Mouse (Mus musculus) CH12.LX (cell line): ENCODE measurements around the gene Hoxb7. TPM values are rescaled to one million over a fixed set of nuclear protein-coding genes. Genes with fewer than 3 reads are reported as not detected.

Source experiments
- DNase-seq: peaks from one replicate; pipeline ENCODE4 v3.0.0-alpha.2; 2013; ENCODE audit errors: extremely low read depth
- H3K27ac ChIP-seq: 2 replicates; pipeline ENCODE4 v1.5.1; 2012; ENCODE audit warnings: low read depth, mild to moderate bottlenecking, control low read depth, moderate library complexity; ENCODE audit not compliant: insufficient read depth
- H3K27me3 ChIP-seq: replicated peaks from 2 replicates; pipeline ENCODE3; 2012; ENCODE audit warnings: inconsistent platforms
- H3K36me3 ChIP-seq, 2 experiments: replicated peaks in 1 of 2; 2 replicates each; pipeline versions ENCODE3 to v1.6.1; 2012; ENCODE audit warnings: inconsistent platforms in 1 of 2, low read length in 1 of 2, mild to moderate bottlenecking in 1 of 2, mixed read lengths in 1 of 2, moderate library complexity in 1 of 2; ENCODE audit not compliant: control insufficient read depth in 1 of 2, insufficient read depth in 1 of 2
- H3K4me1 ChIP-seq, 2 experiments: 2 replicates each; pipeline ENCODE4 v1.6.1; 2012; ENCODE audit warnings: inconsistent platforms in 1 of 2, moderate library complexity in 1 of 2; ENCODE audit not compliant: insufficient read depth in 2 of 2, control insufficient read depth in 1 of 2
- H3K4me2 ChIP-seq: 2 replicates; pipeline ENCODE4 v1.6.1; 2012; ENCODE audit warnings: low read depth, mild to moderate bottlenecking, control low read depth; ENCODE audit not compliant: poor library complexity, insufficient read depth, severe bottlenecking
- H3K4me3 ChIP-seq, 3 experiments: fragments of 150-350 bp in 1 of 3; sonication (generic) in 1 of 3; replicated peaks in 1 of 3; 2 replicates each; pipeline versions ENCODE3 to v1.5.1; 2011 to 2012; ENCODE audit warnings: low read depth in 2 of 3, low read length in 2 of 3, mild to moderate bottlenecking in 2 of 3, moderate library complexity in 2 of 3, control low read depth in 1 of 3, improper control_type of control experiment in 1 of 3, inconsistent platforms in 1 of 3, mixed read lengths in 1 of 3; ENCODE audit not compliant: poor library complexity in 1 of 3
- H3K79me2 ChIP-seq: replicated peaks from 2 replicates; pipeline ENCODE4 v1.6.1; 2012; ENCODE audit warnings: mild to moderate bottlenecking, moderate library complexity; ENCODE audit not compliant: control insufficient read depth, poor library complexity, insufficient read depth, severe bottlenecking; ENCODE audit errors: extremely low read depth
- H3K9ac ChIP-seq: 2 replicates; pipeline ENCODE4 v1.6.1; 2012; ENCODE audit warnings: low read depth, mild to moderate bottlenecking, control low read depth, moderate library complexity; ENCODE audit not compliant: insufficient read depth
- H3K9me3 ChIP-seq: replicated peaks from 2 replicates; pipeline ENCODE3; 2012; ENCODE audit warnings: low read length, inconsistent platforms, mixed read lengths
- BHLHE40 ChIP-seq: IDR thresholded peaks from 2 replicates; pipeline ENCODE4 v1.6.1; 2011; ENCODE audit warnings: mild to moderate bottlenecking, low read depth, low read length, improper control_type of control experiment
- CHD1 ChIP-seq: IDR thresholded peaks from 2 replicates; pipeline ENCODE4 v1.6.1; 2012; ENCODE audit warnings: low read depth, low read length, improper control_type of control experiment, inconsistent platforms
- CHD2 ChIP-seq: IDR thresholded peaks from 2 replicates; pipeline ENCODE4 v1.6.1; 2011; ENCODE audit warnings: low read length, improper control_type of control experiment
- E2F4 ChIP-seq: IDR thresholded peaks from 2 replicates; pipeline ENCODE4 v1.6.1; 2011; ENCODE audit warnings: low read depth, low read length, improper control_type of control experiment; ENCODE audit not compliant: insufficient replicate concordance
- ELF1 ChIP-seq: IDR thresholded peaks from 2 replicates; pipeline ENCODE4 v1.6.1; 2014; ENCODE audit warnings: low read depth, mild to moderate bottlenecking, inconsistent platforms, low read length, improper control_type of control experiment
- EP300 ChIP-seq: IDR thresholded peaks from 2 replicates; pipeline ENCODE4 v1.6.1; 2011; ENCODE audit warnings: low read length, improper control_type of control experiment
- HCFC1 ChIP-seq: IDR thresholded peaks from 2 replicates; pipeline ENCODE4 v1.6.1; 2012; ENCODE audit warnings: low read depth, mild to moderate bottlenecking, inconsistent platforms, low read length, improper control_type of control experiment
- JUN ChIP-seq: IDR thresholded peaks from 2 replicates; pipeline ENCODE4 v1.6.1; 2011; ENCODE audit warnings: low read depth, mild to moderate bottlenecking, low read length, improper control_type of control experiment, moderate library complexity; ENCODE audit not compliant: insufficient read depth
- JUND ChIP-seq: conservative IDR thresholded peaks from 2 replicates; pipeline ENCODE4 v1.6.1; 2011; ENCODE audit warnings: low read depth, low read length, improper control_type of control experiment
- KAT2A ChIP-seq: IDR thresholded peaks from 2 replicates; pipeline ENCODE4 v1.6.1; 2012; ENCODE audit warnings: low read length, improper control_type of control experiment, inconsistent platforms; ENCODE audit not compliant: insufficient replicate concordance
- MAFK ChIP-seq: IDR thresholded peaks from 2 replicates; pipeline ENCODE4 v1.6.1; 2011; ENCODE audit warnings: low read length, improper control_type of control experiment; ENCODE audit not compliant: insufficient replicate concordance
- MAZ ChIP-seq: IDR thresholded peaks from 2 replicates; pipeline ENCODE4 v1.6.1; 2012; ENCODE audit warnings: low read depth, mild to moderate bottlenecking, inconsistent platforms, low read length, improper control_type of control experiment, moderate library complexity
- MEF2A ChIP-seq: IDR thresholded peaks from 2 replicates; pipeline ENCODE4 v1.6.1; 2014; ENCODE audit warnings: low read depth, mild to moderate bottlenecking, inconsistent platforms, low read length, improper control_type of control experiment, borderline replicate concordance
- MYC ChIP-seq: IDR thresholded peaks from 2 replicates; pipeline ENCODE4 v1.6.1; 2011; ENCODE audit warnings: low read depth, mild to moderate bottlenecking, improper control_type of control experiment, low read length
- NRF1 ChIP-seq: IDR thresholded peaks from 2 replicates; pipeline ENCODE4 v1.6.1; 2014; ENCODE audit warnings: low read depth, mild to moderate bottlenecking, inconsistent platforms, low read length, improper control_type of control experiment, moderate library complexity
- POLR2A ChIP-seq: IDR thresholded peaks from 2 replicates; pipeline ENCODE4 v1.6.1; 2011; ENCODE audit warnings: low read depth, mild to moderate bottlenecking, improper control_type of control experiment, low read length
- POLR2AphosphoS2 ChIP-seq: IDR thresholded peaks from 2 replicates; pipeline ENCODE4 v1.6.1; 2011; ENCODE audit warnings: low read depth, low read length, improper control_type of control experiment
- SIN3A ChIP-seq: IDR thresholded peaks from 2 replicates; pipeline ENCODE4 v1.6.1; 2012; ENCODE audit warnings: low read length, improper control_type of control experiment, inconsistent platforms
- SMC3 ChIP-seq: IDR thresholded peaks from 2 replicates; pipeline ENCODE4 v1.6.1; 2011; ENCODE audit warnings: low read depth, low read length, improper control_type of control experiment
- TBP ChIP-seq: conservative IDR thresholded peaks from 2 replicates; pipeline ENCODE4 v1.6.1; 2011; ENCODE audit warnings: low read depth, low read length, improper control_type of control experiment
- TCF12 ChIP-seq: IDR thresholded peaks from 2 replicates; pipeline ENCODE4 v1.6.1; 2014; ENCODE audit warnings: low read depth, mild to moderate bottlenecking, inconsistent platforms, low read length, improper control_type of control experiment
- USF1 ChIP-seq: IDR thresholded peaks from 2 replicates; pipeline ENCODE4 v1.6.1; 2014; ENCODE audit warnings: low read depth, mild to moderate bottlenecking, inconsistent platforms, low read length, improper control_type of control experiment
- ZKSCAN1 ChIP-seq: IDR thresholded peaks from 2 replicates; pipeline ENCODE4 v1.6.1; 2012; ENCODE audit warnings: low read depth, inconsistent platforms, low read length, improper control_type of control experiment, borderline replicate concordance
- ZMIZ1 ChIP-seq: IDR thresholded peaks from 2 replicates; pipeline ENCODE4 v1.6.1; 2012; ENCODE audit warnings: low read depth, mild to moderate bottlenecking, inconsistent platforms, low read length, improper control_type of control experiment
- ZNF384 ChIP-seq: IDR thresholded peaks from 2 replicates; pipeline ENCODE4 v1.6.1; 2012; ENCODE audit warnings: low read depth, low read length, improper control_type of control experiment, inconsistent platforms
- dilution Hi-C: fragments of 300-500 bp; cut with MboI; formaldehyde crosslinking; loops from 2 replicates; pipeline ENCODE4 v1.14.3; 2020; ENCODE audit warnings: low sequenced_read_pairs; ENCODE audit not compliant: extremely low pct_unique_long_range_greater_than_20kb, extremely low pct_ligation_motif_present
- in situ Hi-C: fragments of 300-500 bp; cut with MboI; formaldehyde crosslinking; loops from 3 replicates; pipeline ENCODE4 v1.14.3; 2019; ENCODE audit warnings: low sequenced_read_pairs, low pct_ligation_motif_present, low pct_unique_long_range_greater_than_20kb, mixed read lengths
- polyA plus RNA-seq: library from polyadenylated mRNA; unstranded; fragments of >175 nt; gene quantifications from 2 replicates; pipeline ENCODE4 v1.2.1, GENCODE M21; 2012; ENCODE audit warnings: low read depth; ENCODE audit not compliant: insufficient read length
- total RNA-seq, 2 experiments: library from RNA; depleted of rRNA; stranded (reverse); fragments of 300-350 nt in 1 of 2; fragments of >200 nt in 1 of 2; gene quantifications; 2 replicates each; pipeline ENCODE4 v1.2.3; 2012 to 2014

Gene Hoxb7
- total and polyA plus RNA-seq, 3 experiments: not detected

DNA sequence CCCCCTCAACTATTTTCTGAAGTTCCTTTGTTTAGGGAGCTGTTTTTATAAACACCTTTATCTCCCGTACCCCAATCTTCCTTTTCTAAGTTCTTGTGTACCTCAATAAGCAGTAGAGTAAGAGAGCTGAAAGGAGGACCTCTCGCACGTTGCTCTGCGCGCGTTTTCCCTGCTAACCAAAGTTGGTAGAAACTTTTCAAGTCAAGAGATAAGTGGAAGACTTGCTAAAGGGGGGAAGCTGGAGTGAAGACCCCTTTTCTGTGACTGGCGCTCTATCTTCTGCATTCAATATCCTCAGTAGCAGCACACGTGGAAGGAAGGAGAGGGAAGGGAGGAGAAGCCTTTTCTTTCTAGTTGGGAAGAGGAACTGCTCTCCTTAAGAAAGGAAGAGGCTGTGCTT is 38.5 kb downstream of the Hoxb7 start:
- H3K9ac ChIP-seq: no peak overlapping the region
- H3K4me1 ChIP-seq: peaks cover 0 to 1% of the 10 kb centered on the region in 2 experiments; a peak in 1 of 4 replicates
- no peak for DNase-seq
- H3K9me3 ChIP-seq: no peaks in the 10 kb centered on the region
- no peak for TF ChIP-seq BHLHE40
- TF ChIP-seq MAFK: no peak
- no peak for TF ChIP-seq ZKSCAN1
- no peak for TF ChIP-seq MYC
- TF ChIP-seq, all 38 proteins: peak for 0
- no peak overlapping the region for H3K4me3 ChIP-seq
- no peaks in the 10 kb centered on the region for H3K79me2 ChIP-seq
- dilution Hi-C loops: no loop called here
- no peak overlapping the region for H3K27ac ChIP-seq
- H3K4me2 ChIP-seq: no peak overlapping the region
- in situ Hi-C loops: loop anchor here (25.0 kb wide), 1 partner anchor 212 kb away; no protein-coding TSS in a partner anchor
- peaks cover 0 to 9% of the 10 kb centered on the region in 2 experiments for H3K36me3 ChIP-seq
- no peaks in the 10 kb centered on the region for H3K27me3 ChIP-seq

- no peak for TF ChIP-seq CHD2
- no peak for TF ChIP-seq NRF1
- no peak for TF ChIP-seq ZMIZ1
- no peak for TF ChIP-seq KAT2A
- TF ChIP-seq CHD1: no peak
- no peak for TF ChIP-seq TCF12
- no peak for TF ChIP-seq TBP
- TF ChIP-seq HCFC1: no peak
- TF ChIP-seq, all 38 proteins: peak for 0
- no peaks in the 10 kb centered on the region for H3K79me2 ChIP-seq
- in situ Hi-C loops (no loop called here), dilution Hi-C loops (no loop called here)
- no peak overlapping the region for H3K4me2 ChIP-seq
- H3K4me1 ChIP-seq: no peaks in the 10 kb centered on the region
- H3K4me3 ChIP-seq: no peak overlapping the region
- DNase-seq: no peak
- peaks cover 0 to 4% of the 10 kb centered on the region in 2 experiments for H3K36me3 ChIP-seq
- H3K27ac ChIP-seq: no peak overlapping the region
- no peak overlapping the region for H3K9ac ChIP-seq
- no peaks in the 10 kb centered on the region for H3K9me3 ChIP-seq
- no peaks in the 10 kb centered on the region for H3K27me3 ChIP-seq
Measured at GRCm38 (mm10) chr11:96325747-96326212, 39.4 kb downstream of the Hoxb7 start.

DNA sequence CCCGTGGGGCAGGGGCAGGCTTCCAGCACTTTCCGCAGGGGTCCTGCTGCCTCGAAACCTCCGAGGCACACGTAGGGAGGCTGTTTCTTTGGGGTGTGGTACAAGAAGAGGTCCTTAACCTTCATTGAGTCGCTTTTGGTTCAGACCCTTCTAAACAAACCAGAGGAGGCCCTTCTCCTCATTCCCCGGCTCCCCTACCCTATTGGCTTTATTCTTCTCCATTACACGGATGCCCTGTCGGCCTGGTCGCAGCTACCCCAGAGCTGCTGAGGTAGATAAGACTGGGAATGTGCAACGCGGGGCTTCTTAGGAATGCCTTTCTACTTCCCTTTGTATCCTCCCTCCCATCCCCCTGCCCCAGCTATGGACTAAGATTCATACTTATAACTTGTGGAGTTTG is 40.3 kb downstream of the Hoxb7 start:
- H3K27me3 ChIP-seq: no peaks in the 10 kb centered on the region
- no peak overlapping the region for H3K9ac ChIP-seq
- H3K4me2 ChIP-seq: no peak overlapping the region
- DNase-seq: no peak
- no peaks in the 10 kb centered on the region for H3K79me2 ChIP-seq
- in situ Hi-C loops: no loop called here
- no peaks in the 10 kb centered on the region for H3K9me3 ChIP-seq
- H3K27ac ChIP-seq: no peak overlapping the region
- dilution Hi-C loops: no loop called here
- no peak for TF ChIP-seq JUND
- TF ChIP-seq EP300: no peak
- TF ChIP-seq MEF2A: no peak
- no peak for TF ChIP-seq SMC3
- no peak for TF ChIP-seq POLR2A
- TF ChIP-seq TBP: no peak
- TF ChIP-seq MAZ: no peak
- TF ChIP-seq E2F4: no peak
- TF ChIP-seq POLR2AphosphoS2: no peak
- no peak for TF ChIP-seq ZMIZ1
- no peak for TF ChIP-seq SIN3A
- TF ChIP-seq ELF1: no peak
- no peak for TF ChIP-seq BHLHE40
- TF ChIP-seq ZNF384: no peak
- TF ChIP-seq JUN: no peak
- no peak for TF ChIP-seq USF1
- H3K36me3 ChIP-seq: no peaks in the 10 kb centered on the region
- no peak overlapping the region for H3K4me3 ChIP-seq
- H3K4me1 ChIP-seq: no peaks in the 10 kb centered on the region
